Mouse (Mus musculus) ES-CJ7 (cell line): Measurements from ENCODE around the gene Spata3.
"Not testable (repeated sequence)": the region's sequence is repeated elsewhere in the genome, so short reads cannot be mapped to it uniquely, and the experiment has no call there.

Experiments
- DNase-seq: peaks from one replicate; pipeline ENCODE4 v3.0.0; 2011; ENCODE audit warnings: low read depth, low spot score

Spata3 gene

DNA sequence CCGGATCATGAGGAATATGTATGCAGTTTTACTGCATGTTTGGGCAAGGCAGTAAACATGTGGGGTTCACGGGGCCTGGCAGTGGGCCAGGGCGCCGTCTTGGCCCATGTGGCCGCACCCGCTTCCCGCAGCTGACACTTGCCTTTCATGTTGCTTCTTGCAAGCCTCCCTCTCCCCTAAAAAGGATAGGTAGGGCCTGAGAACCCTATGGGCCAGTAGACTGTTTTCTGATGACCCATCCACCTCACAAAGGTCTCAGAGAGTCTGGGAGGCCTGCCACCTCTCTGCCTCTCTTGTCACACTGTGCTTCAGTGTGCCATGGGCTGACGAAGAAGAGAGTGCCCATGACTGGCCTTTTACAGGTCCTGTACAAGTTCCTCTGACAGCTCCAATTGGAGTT, at the start of gene Spata3:
TSS of gene Spata3 (plus strand) at position 301 of the 400 bp plus-strand sequence.
- no peak for DNase-seq

DNA sequence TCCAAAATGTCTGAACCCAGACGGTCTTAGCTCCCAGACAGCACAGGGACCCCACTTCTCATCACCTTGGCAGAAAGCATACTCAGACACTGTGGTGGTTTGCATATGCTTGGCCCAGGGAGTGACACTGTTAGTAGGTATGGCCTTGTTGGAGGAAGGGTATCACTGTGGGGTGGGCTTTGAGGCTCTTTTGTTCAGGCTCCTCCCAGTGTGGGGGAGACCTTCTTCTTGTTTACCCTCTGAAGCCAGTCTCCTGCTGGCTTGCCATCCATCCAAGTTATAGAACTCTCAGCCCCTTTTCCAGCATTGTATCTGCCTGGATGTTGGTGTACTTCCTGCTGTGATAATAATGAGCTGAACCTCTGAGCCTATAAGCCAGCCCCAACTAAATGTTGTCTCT, 47.5 kb upstream of the Spata3 start:
- DNase-seq = no peak

DNA sequence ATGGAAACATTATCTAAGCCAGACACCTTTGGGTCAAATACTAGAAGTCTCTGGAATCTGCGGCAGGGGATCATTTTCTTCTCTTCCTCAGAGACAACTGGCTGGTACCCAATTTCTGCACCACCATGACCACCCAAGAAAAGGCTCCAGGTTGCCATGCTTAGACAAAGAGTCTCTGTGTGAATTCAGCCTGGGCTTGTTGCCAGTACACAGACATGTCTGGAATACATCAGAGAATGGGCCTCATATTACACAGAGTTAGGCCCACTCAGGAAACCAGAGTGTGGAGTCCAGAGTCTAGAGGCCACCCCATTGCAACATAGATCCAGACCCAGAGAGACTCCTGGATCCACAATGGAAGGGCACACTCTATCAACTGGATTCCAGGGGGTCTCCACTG, 47.1 kb upstream of the Spata3 start:
- DNase-seq = no peak

DNA sequence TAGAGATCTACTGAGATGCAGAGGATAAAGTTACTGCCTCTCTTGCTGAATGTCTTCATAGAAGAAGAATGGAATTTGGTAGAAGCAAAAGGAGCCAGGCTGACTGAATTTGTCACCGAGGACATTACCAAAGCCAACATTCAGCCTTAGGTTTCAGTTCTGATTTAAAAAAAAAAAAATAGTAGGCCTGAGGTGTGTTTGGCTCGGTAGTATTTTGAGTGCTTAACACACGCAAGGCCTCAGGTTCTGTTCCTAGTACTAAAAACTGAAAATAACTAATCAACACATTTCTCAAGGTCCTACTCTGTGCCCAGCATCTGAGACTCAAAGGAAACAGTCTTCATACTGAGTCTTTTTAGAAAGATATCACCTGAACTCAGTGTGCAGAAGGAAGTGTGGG, 45.5 kb upstream of the Spata3 start:
- no peak for DNase-seq

DNA sequence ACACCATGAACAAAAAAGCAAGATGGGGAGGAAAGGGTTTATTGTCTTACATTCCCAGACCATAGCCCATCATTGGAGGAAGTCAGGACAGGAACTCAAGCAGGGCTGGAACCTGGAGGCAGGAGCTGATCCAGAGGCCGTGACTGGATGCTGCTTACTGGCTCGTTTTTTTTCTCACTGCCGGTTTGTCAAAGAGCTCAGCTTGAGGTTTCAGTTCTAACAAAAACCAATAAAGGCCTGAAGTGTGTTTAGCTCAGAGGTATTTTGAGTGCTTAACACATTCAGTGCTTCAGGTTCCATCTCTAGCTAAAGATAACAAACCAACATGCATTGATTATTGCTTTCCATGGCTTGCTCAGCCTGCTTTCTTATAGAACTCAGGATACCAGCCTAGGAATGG, 44.3 kb upstream of the Spata3 start:
- DNase-seq = no peak

DNA sequence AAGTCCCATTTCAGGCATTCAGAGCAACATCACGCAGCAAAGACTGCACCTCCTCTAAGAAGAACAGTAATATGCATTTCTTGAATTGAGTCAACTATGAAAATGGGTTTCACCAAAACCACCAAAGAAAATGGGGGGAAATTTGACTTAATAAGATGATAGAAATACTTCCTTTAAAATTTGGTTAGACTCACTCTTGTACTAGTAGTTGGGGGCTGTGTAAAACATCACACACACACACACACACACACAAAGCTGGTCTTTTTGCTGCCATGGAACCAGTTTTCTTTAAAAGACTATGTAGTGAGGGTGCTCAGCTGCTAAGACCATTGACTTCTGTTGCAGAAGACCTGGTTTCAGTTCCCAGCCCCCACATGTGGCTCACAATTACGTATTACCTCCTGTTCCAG, 43.1 kb upstream of the Spata3 start:
- DNase-seq = no peak

DNA sequence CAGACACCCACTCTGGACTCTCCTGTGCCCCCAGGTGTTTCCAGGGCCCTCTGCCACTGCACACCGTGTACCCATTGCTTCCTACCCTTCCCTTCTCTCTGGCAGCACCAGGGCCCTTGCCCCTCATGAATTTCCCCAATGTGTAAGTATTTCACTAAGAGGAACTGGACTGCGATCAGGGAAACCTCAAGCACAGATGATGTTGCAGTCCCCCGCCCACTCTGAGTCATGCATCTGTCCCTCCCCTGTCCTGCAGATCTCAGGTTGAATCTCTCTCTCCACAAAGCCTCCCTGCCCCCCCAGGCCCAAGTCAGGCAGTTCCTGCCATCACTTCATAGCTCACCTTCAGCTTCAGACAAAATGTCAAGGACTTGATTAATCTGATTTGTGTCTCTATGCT, 38.9 kb upstream of the Spata3 start:
- no peak for DNase-seq

DNA sequence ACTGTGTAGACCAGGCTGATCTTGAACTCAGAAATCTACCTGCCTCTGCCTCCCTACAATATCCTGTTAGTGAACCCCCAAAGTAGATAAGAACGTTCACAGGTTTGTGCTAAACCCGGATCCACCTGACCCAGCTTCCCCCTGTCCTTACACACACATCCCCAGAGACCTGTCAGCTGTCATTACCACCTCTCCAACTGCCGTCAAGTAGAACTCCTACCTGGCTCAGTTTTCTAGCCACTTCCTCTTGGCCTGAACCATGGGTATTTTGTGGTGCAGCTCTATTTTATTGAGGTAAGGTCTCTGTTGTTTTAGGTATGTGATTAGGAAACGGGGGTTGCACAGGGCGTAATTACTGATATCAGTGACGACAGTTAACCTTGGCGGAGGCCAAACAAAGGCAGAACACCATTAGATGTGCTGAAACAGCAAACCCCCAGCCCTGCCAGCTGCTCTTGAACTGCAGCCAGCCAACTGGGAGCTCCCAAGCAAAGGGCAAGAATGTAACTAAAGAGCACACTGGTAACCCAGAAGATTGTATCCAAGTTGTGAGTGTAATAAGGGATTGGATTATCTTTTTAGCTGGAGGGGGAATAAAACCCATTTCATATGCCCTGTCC, 34.8 kb upstream of the Spata3 start:
- DNase-seq = no peak

DNA sequence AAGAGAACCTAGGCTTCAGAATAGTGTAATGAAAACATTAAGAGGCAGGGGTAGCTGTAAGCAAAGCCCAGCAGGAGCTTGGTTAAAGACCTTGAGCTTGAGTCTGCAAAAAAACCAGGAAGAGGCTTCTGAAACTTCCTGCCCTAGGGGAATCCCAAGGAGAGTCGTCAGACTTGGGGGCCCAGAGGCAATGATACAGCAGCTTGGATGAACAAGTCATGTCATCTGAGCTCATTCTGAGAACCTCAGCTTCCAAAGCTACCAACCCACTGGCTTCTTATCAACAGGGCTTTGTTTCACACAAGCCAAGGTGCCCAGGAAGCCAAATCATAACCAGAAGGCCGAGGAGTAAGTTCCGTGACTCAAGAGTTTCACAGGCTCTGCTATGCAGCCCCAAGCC, 30.8 kb upstream of the Spata3 start:
- DNase-seq = no peak

DNA sequence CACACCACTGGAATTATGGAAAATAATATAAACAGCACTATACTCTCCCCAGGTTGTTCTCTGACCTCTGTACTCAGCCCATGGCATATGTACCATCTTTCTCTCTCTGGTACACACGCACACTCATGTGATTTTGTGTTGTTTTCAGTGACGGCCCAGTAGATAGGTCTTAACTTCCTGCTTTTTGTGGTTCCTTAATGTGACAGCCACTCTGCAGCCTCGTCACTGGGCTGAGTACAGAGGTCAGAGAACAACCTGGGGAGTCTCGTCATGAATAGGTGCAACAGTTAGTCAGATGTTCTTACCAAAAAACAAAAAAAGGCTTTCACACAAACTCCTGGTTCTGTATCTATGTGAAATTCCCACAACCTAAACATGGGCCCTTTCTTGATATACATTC, 28.3 kb upstream of the Spata3 start:
- no peak for DNase-seq

DNA sequence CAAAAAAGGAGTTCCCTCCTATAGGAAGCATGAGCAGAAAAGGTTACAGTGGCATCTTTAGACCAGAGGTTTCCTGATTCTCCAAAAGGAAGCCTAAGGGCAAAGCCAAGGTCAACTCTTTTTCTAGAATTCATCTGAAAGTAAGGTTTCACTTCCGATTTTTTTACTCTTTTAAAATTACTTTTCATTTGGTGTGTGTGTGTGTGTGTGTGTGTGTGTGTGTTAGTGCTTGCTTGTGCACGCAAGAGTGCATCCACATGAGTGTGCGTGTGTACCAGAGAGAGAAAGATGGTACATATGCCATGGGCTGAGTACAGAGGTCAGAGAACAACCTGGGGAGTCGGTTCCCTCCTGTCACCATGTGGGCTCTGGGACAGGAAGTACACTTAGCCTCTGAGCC, 27.7 kb upstream of the Spata3 start:
- DNase-seq = not testable (repeated sequence)

DNA sequence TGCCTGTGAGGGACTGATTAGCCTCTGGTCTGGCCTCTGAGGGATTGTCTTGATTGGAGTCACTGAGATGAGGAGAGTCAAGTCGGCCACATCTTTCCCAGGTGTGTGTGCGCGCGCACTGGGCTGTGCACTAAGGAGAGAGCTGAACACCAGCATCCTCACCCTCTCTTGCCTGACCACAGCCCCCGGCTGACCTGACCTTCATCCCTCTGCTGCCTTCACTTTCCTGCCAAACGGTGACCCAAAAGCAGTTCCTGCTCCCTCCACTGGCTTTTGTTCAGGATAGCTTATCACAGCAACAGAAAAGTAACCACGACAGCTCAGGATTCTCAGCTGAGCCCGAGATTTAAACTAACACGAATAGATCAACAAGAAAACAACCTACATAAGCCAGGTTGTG, 24.4 kb upstream of the Spata3 start:
- DNase-seq = no peak

DNA sequence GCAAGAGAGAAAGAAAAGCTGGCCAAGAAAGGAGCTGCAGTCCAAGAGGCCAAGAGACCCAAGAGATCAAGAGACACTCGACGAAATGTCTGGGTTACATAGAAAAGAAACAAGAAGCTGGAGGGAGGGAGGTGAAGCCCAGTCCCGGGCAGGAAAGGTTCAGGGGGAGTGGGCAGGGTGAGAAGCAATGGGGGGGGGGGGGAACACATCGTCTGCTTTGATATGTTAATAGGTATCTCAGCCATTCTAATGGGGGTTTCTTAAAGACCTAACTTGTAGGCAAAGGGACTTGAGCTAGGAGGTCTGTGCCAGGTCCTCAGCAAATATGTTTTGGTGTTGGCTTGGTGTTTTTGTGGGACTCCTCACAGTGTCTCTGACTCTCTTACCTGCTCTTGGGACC, 23.1 kb upstream of the Spata3 start:
- peak; percentile 68 for DNase-seq

DNA sequence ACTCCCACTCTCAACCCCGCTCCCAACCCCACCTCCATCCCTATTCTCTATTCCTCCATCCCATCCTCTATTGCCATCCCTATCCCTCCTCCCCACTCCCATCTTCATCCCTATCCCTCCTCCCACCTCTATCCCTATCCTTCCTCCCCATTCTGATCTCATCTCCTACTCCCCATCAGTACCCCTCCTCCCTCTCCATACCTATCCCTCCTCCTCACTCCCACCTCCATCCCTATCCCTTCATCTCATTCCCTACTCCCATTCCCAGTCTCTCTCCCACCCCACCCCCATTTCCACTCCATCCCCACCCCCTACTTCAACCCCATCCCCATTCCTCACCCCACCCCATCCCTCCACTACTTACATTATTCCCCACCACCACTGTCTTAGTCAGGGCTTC, 19.4 kb upstream of the Spata3 start:
- DNase-seq = no peak

DNA sequence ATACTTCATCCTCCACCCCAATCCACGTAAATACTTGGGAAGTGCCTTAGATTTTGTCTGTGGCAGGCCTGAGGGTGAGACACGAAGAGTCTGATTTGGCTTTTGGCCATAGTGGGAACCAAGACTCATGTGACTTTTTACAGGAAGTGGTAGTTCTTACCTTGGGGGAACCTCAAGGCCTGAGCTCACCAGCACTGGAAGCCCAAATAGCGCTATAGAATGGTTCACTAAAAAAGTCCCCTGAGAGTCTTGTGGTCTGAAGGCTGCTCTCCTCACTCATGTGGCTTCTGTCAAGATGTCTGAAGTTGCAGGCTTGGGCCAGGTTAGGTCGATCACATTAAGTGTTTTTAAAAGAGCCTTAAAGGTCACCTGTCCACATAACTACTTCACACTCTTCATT, 18.6 kb upstream of the Spata3 start:
- DNase-seq = no peak

DNA sequence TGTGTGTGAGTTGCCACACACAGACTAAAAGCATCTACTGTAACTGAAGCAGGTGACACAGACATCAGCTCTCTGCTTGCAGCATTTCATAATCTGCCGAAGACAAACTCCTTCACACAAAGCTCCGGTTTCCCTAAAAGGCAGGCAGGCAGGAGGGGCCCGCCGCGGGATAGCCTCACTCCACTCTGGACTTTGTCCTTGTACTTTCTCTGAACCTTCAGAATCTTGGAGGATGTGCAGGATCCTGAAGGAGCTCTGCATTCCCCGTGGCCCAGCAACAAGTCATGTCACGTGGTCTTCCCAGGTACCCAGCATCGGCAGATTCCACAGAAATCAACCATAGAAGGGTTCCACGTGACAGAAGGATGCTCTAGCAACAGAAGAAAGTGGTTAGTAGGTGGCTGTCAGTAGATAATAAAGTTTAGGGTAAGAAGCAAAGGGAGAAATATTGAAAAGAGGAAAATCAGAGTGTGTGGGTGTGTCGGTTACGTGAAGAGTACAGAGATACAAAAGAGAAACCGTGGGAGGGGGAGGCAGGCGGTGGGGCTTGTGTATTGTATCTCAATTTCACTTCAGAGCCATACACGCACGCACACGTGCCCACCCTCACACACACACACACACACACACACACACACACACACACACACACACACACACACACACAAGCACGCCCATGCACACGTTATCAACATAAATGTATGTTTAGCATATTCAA, 16.6 kb upstream of the Spata3 start:
- no peak for DNase-seq

DNA sequence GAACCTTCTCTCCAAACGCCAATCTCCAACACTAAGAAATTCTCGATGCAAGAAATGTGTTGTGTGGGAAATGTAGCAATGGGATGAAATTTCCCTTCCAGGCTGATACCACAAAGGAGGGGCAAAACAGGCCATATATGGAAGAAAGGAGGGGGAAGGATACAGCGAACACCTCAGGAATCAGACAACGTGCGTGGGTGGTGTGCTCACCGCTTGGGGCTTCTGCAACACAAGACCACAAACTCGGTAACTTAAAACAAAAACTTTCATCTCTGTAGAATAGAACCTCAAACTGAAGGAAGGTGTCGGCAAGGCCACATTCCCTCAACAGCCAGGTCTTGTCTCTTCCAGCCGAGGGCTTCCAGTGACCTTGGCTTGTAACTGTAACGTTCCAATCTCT, 11.1 kb upstream of the Spata3 start:
- DNase-seq = no peak

DNA sequence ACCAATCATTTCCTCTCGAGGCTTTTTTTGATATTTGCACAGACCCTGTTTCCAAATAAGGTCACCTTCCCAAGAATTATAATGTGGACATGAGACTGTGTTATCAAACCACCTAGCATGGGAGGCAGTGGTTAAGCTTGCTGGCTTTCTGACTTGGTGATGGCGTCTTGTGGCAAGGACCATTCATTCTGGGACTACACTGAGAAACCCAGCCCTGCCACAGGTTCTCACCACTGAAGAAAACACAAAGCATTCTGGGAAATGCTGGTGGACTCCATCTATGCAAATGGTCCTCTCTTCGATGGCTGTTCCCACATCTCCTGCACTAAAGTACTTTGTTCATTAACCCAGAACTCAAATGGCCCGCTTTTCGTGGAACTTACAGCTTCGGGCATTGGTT, 10.6 kb upstream of the Spata3 start:
- no peak for DNase-seq

DNA sequence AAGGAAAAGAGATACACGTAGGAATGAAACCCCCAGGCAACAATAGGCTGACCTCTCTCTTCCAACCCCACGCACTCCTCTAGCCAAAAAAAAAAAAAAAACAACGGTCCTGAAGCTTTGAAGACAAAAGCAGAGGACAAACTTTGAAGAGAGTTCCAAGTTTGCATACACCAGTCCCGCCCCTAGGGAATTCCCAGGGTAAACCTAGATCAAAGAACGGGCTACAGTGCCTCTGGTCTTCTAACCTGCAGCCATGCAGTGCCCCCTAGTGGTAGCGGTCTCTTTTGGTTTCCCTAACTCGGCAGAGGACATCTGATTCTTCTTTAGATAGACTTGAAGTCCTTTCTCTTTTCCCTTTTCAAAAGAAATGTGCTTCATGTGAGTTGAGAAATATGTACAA, 8.8 kb upstream of the Spata3 start:
- DNase-seq = peak; percentile 96

DNA sequence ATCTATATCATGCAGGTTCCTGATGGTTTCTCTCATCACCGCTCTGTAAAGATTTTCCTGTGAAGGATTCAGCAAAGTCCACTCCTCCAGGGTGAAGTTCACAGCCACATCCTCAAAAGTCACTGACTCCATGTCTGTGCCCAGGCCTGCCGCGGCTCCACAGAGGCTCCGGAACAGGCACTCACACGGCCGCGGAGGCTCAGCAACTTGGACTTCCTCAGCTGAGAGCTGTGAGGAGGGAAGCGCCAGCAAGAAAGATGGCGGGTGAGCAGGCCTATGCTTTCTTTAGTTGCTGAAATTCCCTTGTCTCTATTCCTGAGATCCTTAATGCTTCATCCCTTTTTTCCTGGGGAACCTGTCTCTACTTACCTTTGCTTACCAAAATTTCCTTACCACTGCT, 858 bp upstream of the Spata3 start:
- DNase-seq = not testable (repeated sequence)

DNA sequence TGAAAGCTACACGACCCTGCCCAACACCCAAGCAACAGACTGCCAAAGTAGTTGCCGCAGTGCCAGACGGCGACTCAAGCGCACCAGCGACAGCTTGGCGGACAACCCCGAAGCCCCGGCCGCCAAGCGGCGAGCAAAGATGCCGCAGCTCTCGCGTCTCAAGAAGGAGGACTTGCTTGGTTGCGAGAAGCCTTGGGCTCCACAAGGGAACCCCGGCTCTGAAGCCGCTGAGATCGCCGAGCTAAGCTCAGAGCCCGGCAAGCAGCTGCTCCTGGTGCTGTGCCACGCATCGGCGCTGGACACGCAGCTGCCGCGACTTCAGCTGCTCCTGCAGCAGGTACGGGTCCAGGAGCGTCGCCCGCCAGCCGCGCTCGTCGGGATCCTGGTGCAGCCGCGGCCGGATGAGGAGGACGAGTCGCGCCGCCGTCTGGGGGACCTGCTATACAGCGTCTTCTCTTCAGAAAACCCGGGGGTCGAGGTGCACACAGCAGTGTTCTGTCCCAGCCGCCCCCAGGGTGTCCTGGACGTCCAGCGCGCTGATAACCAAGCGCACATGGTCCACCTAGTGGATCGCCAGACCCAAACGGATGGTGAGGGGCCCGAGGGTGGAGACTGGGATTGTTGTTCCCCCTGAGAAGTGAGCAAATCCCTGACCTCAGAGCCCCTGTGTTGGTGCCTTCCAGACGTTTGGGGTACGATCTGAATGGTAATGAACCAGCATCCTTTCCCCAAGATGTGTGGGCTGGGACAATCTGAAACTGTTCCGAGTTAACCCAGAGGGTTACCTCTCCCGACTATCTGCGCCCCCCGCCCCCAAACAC, 1.8 kb downstream of the Spata3 start:
- peak; percentile 79 for DNase-seq

DNA sequence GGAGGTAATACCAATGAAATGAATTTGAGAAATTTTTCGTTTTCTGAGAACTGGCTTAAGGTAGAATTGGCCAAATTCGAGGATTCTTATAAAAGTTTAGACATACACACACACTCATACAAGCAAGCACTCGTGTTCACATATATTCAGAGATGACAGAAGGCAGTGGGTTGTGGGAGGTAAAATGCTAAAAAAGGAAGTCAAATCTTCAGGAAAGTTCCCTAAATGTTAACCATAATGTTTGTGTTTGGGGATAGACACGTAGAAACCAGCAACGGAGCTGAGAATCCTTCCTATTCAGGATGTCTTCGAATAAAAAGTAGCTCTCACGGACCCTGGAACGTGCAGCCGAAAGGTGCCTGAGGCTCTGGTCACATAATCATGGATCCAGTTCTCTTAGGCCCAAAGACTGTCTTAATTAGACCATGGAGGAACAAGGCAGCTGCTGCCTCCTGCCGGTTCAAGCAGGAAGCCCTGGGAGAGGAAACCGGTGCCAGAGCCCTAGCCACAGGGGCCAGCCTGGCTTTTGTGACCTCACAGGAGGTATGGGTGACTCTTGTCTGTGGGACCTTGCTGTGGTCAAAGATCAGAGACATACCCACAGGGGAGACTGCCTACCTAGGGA, 4.9 kb downstream of the Spata3 start:
- peak; percentile 74 for DNase-seq
